Mouse (Mus musculus) large intestine, adult 2 months (tissue): ENCODE results near the gene Kcnt2. TPM values are rescaled to one million over a fixed set of nuclear protein-coding genes. Genes with fewer than 3 reads are reported as not detected.

Experiments used
- DNase-seq: peaks from one replicate; pipeline ENCODE4 v3.0.0-alpha.2; 2012; ENCODE audit warnings: low read depth, low spot score
- WGBS: fragments of 180-500 bp; shearing (Covaris S2); methylation state at CpG from one replicate; pipeline ENCODE4 v1.1.7; 2018; 5-methylcytosine and 5-hydroxymethylcytosine counted together
- polyA plus RNA-seq: library from polyadenylated mRNA; depleted of rRNA; stranded (reverse); fragments of >200 nt; gene quantifications from 2 replicates; pipeline ENCODE4 v1.2.3, GENCODE M21; 2012

Kcnt2 gene
- polyA plus RNA-seq, 1 experiment, result 0.06 TPM

DNA sequence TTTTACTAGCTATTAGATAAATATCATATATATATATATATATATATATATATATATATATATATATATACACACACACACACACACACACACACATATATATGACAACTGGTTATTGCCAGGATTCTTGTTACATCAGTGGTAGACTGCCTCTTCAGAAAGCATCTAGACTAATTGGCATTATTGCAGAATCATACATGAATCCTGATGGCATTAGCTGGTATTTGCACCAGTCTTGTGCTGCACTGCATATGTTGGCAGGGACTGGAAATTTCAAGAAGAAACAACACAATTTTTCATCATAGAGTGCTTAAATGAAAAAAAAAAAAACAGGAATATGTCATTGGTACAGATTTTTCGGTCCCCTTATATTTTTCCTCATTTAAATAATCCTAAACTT lies 223.6 kb downstream of the Kcnt2 start:
- no peak for DNase-seq
- 92% methylated on average over 1 of the region's 1 CpGs for WGBS

DNA sequence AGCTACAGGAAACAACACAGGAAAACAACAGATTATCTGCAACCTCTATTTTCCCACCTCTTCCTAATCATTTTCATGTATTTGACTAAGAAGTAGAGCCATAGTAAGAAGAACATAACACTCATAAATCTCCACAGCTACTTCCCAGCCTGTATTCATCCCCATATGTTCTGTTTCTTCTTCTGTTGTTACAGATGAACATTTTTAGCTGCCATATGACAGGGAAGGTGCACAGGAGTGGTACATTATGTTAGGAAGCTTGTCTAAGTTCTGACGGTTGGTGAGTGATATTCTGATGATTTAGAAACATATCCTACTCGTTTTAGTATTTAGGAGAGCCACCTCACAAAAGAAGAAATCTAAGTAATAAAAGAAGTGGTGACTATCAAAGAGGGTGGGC lies 231.0 kb downstream of the Kcnt2 start:
- no peak for DNase-seq
- 56% methylated on average over 2 of the region's 2 CpGs for WGBS

DNA sequence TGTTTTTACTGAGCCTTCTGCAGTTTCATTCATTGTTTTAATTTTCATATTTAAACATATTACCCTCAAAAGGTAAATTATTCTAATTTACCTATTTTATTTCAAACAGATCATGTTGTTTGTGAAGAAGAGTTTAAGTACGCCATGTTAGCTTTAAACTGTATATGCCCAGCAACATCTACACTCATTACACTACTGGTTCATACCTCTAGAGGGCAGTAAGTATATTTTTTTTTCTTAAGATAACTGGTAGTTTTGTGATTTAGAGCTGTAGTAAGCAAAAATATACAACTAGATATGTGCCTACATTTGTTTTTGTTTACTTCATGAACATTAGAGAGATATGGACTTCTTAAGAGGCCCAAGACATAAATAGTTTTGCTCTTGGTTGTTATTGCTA lies 238.1 kb downstream of the Kcnt2 start:
- 76% methylated on average over 1 of the region's 1 CpGs for WGBS
- no peak for DNase-seq

DNA sequence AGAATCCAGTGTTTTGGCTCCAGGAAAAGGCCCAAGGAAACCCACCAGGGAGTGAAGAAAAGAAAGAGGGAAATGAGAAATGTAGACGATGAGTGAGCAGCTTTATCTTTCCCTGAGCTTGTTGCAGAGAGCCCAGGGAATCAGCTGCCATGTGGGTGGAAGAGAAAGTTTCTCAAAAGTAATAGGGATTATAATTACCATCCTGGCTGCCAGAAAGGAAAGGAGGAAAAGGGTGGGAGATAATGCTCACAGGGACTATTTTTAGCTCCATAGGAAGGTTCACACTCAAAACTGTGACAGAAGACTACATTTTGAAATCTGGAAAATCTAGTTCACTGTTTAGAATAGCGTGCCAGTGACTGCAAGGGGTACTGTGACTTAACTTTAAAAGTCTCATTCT lies 243.9 kb downstream of the Kcnt2 start:
- WGBS, result 67% methylated on average over 2 of the region's 2 CpGs
- no peak for DNase-seq

DNA sequence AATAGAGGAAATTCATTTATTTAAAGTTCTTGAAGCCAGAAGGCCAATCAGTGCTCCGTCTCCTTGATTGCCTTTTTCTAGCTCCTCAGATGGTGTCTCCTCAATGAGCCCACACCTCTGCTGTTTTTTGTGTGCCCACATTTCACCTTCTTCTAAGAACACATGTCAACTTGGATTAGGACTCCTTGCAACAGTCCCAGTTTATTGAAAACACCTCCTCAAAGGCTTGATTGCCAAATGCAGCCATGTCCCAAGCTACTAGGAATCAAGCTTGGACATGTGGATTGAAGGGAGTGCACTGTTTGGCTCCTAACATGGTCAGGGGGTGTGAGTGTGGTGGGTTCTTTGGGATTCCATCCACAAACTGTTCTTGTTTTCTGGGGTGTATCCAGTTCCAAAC lies 245.4 kb downstream of the Kcnt2 start:
- no peak for DNase-seq
- 76% methylated on average over 1 of the region's 1 CpGs for WGBS

DNA sequence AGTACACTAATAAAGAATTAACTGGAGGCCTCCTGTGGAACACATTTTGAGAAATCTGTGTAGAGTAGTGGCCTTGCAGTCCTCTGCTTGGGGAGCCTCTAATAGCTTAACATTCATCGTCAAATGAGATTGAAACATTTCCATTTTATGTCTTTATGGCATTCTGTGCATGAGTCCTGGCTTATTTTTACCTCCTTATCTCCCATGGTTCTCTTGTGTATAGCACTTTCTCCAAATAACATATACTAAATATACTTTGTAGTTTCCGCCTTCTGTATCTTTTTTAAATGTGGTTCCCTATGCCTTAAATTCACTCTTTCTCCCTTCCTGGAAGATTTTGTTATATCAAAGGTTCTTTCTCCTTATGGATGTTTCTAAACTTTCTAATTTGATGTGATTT lies 246.3 kb downstream of the Kcnt2 start:
- 47% methylated on average over 2 of the region's 2 CpGs for WGBS
- no peak for DNase-seq

DNA sequence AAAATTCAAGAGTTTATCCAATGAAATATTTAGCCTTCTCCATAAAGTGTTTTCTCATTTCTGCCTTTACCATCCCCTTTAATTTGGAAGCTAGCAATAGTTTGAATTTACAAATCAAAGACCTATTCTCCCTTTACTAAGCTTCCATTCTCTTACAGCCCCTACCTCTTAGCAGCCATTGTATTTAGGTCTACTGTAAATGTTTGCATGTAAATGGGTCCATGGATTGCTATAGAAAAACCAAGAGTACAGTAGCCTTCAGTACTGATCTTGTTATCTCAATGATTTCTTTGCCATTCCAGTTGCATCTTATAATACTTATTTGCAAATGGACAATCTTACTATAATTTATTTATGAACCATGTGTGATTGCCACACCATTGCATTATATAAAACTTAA lies 267.5 kb downstream of the Kcnt2 start:
- DNase-seq, result no peak

DNA sequence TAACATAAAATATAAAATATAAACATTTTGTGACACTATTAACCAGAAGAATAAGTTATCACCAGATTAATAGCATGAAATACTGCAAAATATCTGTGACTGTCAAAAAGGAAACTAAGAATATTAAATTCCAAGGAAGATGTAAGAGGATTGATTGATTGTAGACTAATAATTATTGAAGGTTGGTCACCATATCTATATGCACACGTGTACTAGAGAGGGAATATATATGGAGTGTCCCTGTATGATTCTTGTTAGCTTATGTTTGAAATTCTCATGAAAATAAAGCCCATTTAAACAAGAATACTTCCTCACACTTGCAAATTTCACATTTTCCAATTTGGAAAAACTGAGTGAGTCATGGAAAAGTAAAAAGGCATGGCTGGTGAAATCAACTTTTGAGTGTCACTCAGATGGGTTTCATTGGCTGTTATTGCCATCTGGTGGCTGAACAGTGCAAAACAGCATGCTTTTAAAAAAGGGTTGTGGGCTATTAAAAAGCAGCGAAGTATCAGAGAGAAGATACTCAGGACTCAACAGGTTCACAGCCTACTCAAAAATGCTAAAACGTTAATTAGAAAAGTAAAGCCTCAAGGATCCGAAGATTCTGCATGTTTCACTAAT lies 285.4 kb downstream of the Kcnt2 start:
- 31% methylated on average over 4 of the region's 4 CpGs for WGBS
- no peak for DNase-seq

DNA sequence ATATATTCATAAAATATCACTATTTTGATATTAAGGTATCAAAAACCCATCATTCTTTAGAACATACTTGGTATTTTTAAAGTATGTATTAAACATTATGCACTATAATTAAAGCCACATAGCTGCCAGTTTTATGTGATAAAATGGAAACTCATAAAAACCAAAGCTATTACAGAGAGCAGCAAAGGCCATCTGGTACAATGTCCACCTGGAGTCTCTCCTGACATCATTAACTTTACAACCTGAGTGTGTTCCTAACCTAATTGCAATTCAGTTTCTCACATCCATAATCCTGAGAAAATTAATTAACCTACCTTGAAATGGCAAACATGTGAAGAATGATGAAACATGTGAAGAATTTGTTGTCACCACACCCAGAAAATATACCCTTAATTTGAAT lies 288.9 kb downstream of the Kcnt2 start:
- no peak for DNase-seq

DNA sequence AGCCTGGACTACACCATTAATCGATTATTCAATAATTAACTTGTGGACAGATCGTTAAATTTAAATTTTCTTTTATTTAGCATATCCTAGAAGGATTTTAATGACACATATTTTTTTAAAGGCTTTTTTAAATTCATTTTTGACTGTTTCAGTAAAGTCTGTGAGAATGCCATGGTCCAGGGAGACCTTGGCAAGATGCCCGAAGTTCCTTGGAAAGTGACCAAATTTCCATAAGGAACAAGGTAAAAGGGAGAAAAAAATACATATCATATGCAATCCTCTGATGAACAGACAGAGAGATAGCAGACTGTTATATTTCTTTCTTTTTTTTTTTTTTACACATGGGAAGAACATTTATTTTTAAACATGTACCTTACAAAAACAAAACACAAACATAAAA lies 296.1 kb downstream of the Kcnt2 start:
- DNase-seq, result no peak
- 75% methylated on average over 3 of the region's 3 CpGs for WGBS

DNA sequence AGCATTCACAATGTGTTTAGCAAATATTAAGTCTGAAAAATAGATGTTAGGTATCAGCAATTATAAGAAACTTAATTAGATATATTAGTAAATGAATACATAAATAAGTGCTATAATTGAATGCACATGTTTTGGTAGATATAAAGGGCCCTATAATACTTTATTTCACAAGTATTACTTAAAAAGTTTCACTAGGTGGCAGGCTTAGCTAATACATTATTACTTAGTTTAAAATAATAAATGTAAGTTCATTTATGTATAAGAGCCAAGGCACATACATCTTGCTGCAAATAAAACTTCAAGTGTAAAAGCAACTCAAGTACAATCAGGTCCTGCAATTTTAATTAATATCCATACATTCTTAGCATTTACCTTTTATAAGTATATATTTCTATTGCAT lies 302.8 kb downstream of the Kcnt2 start:
- no peak for DNase-seq

DNA sequence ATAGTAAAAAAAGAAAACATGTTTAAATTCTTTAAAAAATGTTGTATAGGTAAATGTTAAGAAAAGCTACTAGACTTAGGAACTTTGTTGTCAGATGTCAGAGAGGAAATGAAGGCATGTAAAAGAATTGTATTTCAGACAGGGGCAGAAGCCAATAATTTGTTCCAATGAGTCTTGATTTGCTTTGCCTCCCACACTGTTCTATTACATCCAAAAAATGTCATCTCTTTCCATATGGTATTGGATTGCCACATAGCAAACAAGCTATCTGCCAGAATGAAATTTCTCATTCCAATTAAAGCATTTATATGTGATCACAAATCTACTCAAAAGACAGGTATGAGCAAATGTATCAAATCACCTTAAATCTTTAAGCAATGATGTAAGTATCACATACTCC lies 314.8 kb downstream of the Kcnt2 start:
- DNase-seq, result no peak

DNA sequence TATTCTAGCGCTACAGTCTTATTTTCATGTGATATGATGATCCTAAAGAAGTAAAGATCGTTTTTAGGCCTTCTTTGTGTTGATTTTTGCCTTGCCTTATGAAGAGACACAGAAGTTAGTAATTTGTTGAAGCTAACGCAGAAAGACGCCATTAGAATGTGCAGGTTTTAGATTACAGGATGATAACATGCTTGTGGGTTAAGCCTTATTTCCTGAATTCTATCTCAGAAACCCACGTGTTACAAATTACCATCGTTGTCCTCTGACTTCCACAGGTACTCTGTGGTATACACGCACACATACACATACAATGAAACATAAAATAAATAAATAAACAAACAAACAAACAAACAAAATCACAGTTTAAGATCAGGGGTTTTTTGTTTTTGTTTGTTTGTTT lies 326.2 kb downstream of the Kcnt2 start:
- 69% methylated on average over 7 of the region's 7 CpGs for WGBS
- no peak for DNase-seq

DNA sequence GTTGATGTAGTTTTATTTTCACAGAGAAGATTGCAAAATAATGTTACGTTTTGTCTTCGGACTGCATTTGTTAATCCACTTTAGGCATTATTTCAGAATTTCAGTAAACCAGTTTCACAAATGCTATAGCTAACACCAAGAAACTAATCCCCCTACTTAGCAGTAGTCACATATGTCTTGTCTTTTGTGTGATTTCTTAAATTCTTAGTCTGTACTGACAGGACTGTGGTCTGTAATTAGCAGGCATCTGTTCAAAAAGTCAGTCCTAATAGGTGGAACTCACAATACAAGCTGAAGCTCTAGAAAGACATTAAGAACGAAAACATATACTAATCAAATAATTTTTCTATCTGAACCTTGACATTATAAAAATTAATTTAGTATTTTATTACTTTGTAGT lies 332.6 kb downstream of the Kcnt2 start:
- WGBS, result 87% methylated on average over 3 of the region's 3 CpGs

DNA sequence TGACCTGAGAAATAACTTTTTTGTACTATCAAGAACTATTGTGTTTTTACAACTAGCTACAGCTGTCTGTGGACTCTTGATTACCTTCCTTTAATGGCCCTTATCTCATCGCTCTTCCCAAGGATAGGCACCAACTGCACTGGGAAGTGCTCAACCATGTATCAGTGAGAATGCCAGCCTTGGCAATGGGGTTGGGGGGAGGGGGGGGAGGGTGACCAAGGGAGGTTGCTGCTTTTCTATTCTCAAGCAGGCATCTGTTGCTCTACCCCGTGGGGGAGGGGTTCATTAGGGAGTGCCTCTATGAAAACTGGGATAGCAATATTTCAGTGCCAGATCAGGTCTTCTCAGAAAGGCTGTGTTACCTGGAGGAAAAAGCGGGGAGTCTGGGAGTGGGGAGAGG lies 342.3 kb downstream of the Kcnt2 start:
- DNase-seq, result no peak

More for the DNA sequence above, 332.6 kb downstream of the Kcnt2 start:
- DNase-seq, result no peak

DNA sequence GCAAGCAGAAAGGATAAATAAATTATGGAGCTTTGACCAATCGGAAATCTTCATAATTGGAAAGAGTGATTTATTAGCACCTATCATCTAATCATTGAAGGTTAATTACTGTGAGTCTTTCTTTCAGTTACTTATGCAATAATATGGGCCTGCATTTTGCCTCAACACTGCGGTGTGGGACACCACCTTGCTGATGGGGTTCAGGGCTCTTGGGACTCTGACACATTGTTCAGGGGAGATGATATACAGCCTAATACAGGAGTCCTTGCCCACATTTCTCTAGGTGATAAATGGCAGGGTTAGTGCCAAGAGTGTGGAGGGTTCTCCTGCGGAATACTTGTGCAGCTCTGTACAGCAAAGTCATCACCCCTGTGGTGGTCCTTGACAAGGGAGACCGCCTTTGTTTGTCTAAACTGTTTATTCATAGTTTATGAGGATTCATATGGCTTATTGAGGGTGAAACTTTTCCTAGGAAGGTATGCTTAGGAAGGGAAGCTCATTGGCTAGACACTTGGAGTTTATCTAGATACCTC lies 362.9 kb downstream of the Kcnt2 start:
- DNase-seq, result no peak
- 79% methylated on average over 4 of the region's 4 CpGs for WGBS

More for the DNA sequence above, 342.3 kb downstream of the Kcnt2 start:
- 63% methylated on average over 3 of the region's 3 CpGs for WGBS

DNA sequence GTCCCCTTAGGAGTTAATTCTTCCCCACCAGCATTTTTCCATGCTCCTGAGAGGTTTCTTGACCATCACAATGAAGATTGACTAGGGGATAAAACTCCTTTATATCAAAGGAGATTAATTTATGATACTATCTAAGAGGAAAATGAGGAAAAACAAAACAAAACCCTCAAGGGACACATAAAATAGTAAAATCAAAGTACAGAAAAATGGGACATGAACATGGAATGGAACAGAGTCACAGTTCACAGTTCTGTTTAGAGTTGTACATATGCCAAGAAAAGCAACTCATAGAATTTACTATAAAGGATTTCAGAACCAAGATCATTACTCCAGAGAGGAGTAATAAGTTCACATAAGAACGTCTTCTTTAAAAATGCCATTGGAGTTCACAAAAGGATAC lies 367.1 kb downstream of the Kcnt2 start:
- WGBS, result 61% methylated on average over 1 of the region's 1 CpGs
- no peak for DNase-seq

DNA sequence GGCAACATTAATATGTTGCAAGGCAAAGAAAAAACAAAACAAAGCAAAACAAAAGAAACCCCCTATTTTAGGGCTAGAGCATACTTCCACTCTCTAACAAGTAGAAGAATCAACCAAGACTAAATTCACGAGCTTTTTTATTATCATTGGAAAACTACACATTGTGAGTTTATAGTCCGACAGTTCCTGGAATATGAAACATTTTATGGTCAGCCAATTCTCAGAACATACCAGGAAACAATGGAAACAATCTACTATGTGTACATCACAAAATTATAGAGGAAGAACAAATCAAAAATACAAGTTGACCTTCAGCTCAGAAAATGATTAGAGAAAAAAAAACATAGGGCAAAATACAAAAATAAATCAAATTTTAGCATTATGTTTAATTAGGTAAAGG lies 368.9 kb downstream of the Kcnt2 start:
- WGBS, result 19% methylated on average over 2 of the region's 2 CpGs
- no peak for DNase-seq

DNA sequence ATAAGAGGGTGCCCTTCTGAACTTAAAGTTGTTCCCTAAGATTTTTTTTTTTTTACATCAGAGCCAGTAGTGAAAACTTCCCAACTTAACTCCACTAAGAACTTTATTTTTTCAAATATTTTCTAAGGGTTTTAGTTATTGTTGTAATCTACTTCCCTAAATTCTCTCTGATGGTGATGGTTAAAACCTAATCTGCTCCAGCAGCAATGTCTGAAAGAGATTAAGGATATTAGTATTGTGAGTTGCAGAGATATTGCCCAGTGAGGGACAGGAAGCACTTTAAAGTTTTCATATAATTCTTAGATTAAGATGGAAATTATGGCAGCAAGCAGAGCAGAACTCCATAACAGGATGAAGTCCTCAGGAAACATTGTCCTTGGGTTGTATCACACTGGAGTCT lies 372.2 kb downstream of the Kcnt2 start:
- no peak for DNase-seq

DNA sequence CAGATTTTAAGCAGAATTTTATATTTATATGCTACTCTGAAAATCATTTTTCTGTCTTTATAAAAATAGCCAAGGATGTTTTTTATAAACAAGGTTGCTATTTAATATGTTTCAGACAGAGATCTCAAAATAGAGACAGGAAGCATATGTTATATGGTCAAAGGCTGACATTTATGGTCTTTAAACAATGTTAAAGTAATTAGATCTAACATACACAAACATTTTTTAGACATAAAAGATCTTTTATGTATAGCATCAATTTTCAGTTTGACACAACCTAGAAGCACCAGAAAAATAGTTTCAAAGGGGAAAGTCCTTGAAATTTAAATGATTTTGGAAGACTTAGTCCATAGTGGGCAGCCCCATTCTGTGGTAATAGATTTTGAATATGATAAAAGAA lies 379.0 kb downstream of the Kcnt2 start:
- DNase-seq, result no peak

DNA sequence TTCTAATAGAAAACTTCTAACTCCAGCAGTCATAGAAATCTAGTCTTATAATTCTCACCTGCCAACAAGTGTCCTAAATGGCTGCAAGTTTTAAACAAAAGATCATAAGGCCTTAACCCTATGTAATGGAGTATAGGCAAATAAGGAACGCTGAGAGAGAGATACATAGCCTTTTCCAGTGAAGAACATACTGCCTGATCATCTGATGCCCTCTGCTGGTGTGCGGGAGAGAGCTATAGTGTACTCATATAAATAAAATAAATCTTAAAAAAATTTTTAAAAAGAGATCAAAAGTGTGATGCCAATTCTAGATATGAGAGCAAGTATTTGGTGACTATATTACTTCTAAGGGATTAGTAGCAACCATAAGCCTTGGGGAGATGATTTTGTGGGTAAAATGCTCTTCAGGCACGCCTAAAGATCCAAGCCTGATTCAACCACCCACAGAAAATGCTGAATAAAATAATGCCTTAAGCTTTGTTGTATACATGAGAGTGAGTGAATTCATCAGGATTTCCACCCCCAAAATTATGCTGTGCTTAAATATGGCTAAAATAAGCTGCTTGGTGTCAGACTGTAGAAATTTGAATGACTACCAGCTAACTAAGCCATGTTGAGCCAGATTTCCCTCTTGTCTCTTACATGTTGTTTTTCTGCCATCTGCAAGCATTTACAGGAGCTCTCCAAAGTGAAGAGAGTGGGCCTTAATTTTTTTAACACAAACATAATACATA lies 413.8 kb downstream of the Kcnt2 start:
- DNase-seq, result no peak
- 56% methylated on average over 3 of the region's 3 CpGs for WGBS
